Mouse (Mus musculus) lung, postnatal 10 days (tissue): Measurements from ENCODE around the gene Htra1.
A peak's percentile ranks its signal among the peaks of the same experiment; 100 is the strongest.

Experiments used
- DNase-seq: peaks from one replicate; pipeline ENCODE4 v3.0.0; 2021

The Htra1 gene

DNA sequence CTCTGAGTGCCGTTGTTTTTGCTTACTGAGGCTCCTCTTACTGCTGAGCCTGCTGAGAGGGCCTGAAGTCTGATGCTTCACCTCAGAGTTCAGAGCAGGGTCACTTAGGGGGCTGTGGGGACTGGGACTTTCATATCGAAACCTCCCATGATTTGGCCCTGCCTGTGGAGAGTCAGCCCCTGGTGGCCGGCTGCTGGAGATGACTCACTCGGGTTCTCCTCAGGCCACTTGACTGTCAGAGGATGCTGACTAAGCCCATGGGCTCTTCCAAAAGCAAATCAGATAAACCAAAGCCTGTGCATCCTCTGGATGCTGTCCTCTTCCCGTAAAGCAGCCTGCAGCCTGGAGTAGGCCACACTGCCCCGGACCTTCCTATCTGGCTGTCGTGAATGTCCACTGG is 32.6 kb downstream of the Htra1 start:
- DNase-seq, result peak; percentile 63

DNA sequence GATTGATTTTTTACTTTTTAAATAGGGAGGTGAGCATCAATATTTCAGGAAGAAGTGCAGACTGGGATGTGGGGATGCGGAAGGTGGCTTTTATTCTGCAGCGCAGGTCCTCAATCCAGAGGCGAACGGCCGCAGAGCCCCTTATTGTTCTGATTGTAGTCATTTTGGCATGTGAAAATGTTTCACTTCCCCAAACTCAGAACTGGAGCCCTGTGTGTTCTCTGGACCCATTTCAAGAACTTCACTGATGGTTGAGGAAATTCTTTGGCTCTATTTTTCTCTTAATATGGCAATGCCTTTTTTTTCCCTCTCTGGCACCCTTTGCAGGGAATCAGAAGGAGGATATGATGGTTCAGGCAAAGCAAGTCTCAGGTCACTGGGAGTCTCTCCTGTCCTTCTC is 33.2 kb downstream of the Htra1 start:
- DNase-seq, result no peak

DNA sequence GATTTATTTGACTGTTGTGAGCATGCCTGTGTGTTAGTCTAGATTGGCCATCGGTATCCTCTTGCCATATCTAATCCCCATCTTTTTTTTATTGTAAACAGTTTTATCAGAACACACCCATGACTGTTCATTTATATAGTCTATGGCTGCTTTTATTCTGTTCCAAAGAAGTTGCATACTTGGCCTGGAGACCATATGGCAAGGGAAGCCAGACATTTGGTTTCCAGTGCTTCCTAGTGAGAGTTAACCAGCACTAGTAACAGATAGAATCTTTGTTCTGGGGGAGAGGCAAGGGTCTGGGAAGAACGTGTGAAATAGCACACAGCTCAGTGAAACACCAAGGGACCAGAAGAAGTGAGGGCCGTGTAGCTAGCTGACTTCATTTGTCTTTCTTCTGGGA is 33.6 kb downstream of the Htra1 start:
- no peak for DNase-seq

DNA sequence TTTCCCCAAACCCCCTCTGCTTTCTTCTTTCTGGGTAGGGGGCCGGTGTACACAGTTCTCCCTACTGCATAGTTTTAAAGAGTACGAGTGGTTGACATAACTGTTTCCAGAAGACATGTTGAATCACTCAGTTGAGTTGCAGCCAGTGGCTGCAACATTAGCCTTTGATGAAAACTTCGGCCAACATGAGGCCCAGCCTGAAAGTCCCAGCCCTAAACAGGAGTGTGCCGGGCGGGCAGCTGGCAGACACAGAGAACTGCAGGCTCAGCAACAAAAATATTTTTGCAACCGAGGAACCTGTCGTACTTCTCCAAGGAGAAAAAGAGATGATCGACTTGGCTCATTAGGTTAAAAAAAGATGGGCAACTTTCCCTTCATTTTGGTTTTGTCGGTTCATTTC is 36.9 kb downstream of the Htra1 start:
- peak; percentile 32 for DNase-seq

DNA sequence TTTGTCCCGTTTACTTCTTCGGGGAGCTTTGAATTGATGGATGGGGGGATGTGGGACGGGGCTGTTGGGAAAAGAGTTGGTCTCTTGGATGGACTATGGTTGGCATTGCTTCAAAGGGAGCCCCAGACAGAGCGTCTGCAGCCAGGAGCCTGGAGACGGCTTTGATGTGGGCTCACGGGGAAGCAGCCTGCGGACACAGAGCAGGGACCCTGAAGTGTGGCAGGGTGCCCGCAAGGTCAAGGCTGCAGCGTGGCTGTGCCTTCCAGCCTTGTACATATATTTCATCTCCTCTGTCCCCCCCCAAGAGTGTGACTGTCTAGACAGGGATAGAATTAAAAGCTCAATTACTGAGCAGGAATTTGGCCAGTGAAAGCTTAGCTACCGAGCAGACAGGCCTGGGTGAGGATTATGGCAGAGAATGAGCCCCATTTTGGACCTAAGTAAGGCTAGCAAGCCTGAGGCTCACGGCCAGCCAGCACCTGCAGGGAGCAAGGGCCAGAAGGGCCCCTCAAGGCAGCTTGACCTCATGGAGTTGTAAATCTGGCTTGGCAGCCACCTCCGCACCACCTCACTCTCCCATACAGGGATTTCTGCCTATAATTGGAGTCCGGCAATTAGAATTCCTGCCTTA is 40.5 kb downstream of the Htra1 start:
- peak; percentile 48 for DNase-seq

DNA sequence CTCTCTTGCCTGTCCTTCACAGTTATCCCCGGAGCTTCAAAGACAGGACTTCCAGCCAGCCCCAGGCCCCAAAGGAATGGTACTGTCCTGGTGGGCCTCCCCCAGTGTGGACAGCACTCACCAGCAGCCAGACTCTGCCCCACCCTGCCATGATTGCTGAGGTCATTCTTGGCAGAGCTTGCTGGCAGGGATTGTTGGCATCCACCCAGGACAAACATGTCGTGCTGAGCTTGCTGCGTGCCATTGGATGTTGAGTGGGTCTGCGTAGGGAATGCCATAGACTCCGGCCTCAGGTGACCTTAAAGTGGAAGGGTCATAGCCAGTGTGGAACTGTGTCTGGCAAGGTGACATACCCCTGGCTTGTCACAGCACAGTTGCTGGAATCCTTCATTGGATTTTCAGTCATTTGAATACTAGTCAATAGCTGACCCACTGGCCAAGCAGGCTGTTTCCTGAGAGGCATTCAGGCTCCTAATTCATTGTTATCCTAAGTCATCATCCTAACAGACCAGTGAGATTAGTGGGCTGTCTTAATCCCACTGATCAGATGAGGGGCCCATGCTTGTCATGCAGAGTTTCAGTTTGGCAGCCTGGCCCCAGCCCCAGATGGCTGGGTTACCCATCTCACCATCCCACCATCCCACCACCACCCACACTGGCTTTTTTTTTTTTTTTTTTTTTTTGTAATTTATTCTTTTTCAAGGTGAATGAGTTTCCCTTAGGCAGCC is 42.0 kb downstream of the Htra1 start:
- peak; percentile 97 for DNase-seq

DNA sequence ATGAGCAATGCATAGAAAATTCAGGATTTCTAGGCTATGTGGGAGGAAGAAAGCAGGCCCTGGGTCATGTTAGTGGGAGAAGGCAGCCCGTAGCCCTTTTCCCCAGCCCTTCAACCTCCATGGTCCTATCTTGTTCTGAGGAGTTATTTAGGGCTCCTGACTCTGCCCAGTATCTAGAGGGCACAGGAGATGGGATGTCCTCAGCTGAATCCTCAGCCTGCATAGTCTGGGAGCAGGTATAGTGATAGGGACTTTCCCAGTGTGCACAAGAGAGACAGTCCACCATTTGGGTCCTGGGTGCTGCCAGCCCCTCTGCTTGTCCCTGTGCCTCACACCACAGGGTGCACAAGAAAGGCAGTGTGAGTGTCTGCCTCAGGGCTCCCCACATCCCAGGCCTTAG is 42.6 kb downstream of the Htra1 start:
- DNase-seq, result no peak

DNA sequence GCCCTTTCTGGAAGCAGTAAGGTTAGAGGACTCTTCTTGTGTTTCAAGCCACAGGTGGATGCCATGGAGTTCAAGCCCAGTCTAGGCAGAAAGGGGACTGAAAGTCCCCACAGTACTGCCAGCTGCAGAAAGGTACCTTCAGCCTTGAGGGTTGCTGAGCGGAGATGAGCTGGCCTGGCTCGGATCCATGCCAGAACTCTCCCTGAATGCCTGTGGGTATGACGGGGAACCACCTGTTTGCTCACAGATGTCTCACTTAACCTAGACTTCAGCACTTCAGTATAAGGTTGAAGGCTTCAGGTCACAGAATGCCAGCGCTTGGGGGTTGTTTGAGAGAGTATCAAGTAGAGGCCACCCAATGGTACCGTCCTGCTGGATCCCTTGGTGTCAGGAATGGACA is 44.2 kb downstream of the Htra1 start:
- DNase-seq, result no peak

DNA sequence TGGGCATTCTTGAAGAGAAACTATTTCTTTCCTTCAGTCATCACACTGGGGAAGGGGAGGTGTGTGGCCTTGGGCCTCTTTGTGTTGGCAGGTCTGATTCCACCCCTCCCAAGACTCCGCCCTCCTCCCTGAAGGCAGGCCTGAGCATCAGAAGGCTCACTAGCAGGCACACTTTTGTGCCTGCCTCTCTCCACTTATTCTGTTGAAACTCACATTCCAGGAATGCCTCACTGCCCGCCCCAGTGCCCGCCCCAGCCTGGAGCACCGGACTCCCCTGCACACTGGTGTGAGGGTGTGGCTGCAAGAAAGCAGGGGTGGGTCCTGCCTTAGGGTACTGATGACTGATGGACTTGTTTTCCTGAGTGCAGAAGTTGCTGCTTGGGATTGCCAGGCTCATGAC is 46.5 kb downstream of the Htra1 start:
- peak; percentile 82 for DNase-seq

DNA sequence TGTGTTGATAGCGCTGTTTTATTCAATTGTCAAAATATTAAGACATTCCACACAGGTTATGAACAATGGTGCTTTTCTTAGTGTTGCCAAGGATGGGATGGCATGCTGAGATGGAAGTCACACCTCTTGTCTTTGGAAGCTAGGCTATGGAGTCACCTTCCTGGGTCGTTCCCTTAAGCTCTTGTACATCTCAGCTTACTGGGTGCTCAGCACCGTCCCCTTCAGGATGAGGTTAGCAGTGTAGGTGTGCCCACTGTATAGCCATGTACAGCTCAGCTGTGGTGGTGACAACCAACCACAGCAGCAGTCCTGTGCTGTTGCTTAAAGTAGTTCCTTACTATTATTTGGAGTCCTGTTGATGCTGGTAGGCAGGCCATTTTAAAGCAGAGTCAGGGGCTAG is 47.0 kb downstream of the Htra1 start:
- DNase-seq, result no peak

DNA sequence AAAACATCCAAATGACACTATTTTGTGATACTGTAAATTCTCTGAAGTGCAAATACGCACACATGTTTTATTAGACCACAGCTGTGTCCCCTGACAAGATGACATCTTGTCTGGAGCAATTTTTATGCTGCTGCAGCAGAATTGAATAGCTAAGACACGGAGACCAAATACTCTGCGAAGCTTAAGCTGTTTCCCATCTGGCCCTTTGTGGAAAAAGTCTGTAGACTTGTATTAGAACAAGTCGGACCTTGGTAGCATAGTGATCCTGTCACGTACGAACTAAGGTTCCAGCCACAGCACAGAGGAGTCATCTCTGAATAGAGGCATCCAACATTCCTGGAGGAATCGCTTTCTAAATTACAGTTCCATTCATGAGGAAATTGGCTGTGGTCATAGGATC is 48.4 kb downstream of the Htra1 start:
- DNase-seq, result no peak

DNA sequence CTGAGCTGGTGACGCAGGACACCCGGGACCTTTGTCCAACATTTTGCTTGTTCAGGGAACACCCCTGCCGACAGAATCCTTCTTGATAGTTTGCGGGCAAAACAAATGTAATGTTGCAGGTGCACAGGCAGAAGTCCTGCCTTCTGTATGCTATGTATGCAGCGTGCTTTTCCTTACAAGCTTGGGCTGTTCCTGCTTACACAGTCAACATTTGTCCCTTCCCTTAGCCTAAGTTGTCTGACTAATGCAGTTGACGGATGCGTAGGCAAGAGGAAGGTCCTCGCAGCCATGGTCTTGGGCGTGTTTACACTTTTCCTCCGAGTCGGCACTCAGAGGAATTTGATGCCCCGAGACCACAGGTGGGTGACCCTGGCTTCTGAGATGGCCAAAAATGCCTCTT is 49.3 kb downstream of the Htra1 start:
- DNase-seq, result no peak

DNA sequence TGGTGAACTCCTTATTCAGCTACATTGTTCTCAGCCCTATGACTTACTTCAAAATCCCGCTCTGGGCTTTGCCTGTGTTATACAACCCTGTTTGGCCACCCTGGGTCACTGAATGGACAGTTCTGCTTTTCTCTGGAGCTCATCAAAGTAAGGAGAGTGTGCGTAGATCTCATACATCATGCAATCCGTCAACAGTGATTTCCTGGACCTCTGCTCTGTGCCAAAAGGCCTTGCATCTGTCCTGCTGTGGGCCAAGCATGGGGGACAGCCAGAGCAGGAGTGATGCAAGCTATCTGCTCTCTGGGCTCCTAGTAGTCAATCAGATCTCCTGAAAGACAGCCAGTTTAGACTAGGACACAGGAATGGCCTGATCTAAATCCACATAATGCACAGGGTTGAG is 49.8 kb downstream of the Htra1 start:
- DNase-seq, result no peak

DNA sequence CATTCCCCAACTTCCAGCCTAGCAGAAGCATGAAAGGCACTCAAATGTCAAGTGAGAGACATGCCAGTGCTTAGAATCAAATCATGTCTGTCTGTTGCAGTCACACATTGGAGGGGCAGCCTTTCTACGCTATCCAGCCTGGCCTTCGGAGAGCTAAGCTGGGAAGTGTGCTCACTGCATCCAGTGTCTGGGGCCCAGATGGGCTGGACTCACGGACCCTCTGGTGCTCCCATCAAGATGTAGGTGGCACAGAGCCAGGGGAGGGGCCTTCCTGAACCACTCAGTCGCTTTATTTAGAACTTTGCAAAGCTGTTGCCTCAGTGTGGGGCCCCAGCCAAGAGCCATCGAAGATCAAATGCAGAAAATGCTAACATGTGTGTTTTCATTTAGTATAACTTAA is 52.2 kb downstream of the Htra1 start:
- peak; percentile 31 for DNase-seq

DNA sequence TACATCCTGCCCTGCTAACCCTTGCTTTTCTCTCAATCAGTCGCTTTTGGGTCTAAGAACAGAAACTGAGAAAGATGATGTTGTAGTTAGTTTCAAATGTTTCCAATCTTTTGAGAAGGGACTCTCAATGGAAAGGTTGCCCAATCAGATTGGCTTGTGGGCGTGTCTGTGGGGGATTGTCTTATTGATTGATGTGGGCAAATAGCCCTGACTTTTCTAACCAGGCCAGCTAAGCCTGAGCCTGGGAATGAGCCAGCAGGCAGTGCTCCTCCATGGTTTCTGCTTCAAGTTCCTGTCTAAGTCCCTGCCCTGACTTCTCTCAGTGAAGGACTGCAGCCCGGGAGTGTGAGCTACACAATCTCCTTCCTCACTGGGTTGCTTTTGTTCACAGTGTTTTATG is 53.5 kb downstream of the Htra1 start:
- DNase-seq, result no peak

DNA sequence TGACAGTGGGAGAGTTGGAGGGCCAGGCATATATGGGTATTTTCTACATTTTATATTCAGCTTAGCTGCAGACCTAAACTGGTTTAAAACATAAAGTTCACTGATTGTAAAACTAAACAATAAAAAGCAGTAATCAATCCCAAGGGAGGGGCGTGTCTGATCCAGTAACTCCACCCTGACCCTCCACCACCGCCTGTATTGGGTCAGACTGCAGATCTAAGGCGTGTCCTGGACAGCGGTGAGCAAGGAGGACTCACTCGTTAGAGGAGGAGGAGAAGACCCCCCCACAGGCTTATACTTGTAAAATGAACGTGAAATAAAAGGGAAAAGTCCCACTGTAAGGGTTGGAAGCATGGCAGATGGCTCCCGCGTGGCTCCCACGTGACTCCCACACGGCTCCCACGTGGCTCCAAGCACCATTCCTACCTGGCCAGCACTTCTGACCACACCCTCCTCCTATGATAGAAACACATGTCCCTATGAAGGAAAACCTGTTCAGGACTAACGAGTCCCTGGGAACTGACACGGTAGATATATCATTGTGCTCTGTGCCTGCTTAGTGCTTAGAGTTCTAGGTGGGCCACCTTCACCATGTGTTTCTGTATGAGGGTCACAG is 55.4 kb downstream of the Htra1 start:
- no peak for DNase-seq

DNA sequence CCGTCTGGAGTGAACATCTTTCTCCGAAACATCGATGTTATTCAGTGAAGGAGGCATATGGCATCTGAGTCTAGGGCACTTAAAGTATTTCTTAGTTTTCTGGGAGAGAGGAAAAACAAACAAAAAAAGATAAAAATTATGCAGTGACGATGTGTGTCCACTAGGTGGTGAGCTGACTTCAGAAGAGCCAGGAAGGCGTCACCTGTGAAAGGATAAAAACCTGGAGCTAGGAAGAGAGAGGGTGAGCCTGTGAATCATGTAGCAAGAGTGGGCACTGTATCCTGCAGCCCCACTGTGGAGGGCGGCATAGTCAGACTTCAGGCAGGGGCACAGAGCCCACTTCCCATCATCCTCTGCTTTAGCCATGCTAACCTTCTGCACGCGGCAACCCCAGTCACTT is 58.0 kb downstream of the Htra1 start:
- peak; percentile 45 for DNase-seq

DNA sequence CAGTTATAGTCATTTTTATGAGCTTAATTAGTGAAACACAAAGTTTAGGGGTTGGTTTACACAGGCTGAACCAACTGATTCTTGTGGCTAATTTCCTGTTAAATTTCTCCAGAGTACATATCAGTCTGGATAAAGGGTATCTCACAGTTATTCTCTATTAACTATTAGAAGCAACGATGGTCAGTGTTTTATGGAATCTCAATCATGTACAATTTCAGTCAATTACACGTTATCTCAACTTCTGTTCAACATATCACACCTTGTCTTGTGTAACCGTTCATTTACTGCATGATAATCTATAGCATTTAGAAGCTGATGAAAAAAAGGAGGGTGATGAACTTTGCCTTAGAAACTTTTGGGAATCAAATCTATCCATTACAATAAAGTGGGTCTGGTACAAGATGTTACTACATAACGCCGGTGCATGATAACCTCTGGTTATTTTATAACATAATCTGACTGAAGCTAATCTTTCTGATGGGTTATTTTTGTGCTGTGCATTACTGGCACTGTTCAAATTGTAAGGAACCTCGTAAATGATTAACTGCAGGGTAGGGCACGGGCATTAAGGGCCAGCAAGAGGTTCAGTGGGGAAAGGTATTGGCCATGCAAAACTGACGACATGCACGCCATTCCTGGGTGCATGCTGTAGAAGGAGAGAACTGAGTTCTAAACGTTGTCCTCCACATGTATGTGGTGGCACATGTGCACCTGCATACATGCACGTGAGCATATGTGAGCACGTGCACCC is 66.2 kb downstream of the Htra1 start:
- DNase-seq, result no peak

DNA sequence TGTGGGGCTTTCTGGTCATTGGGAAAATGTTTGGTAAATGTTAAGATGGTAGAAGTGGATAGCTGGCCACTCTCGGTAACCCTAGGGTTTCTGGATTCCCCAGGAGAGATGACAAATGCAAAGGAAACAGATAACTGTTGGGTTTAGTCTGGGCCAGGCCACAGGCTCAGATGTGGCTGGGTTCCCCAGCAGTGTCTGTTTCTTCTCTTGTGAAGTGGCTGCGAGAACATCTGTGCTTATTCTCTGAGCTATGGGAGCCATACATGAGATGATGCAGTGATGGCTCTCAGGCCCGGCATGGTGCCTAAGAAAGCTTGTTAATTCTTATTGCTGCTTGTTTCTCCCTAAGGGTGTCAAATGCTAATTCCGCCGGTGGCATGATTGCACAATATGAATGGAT is 68.2 kb downstream of the Htra1 start:
- no peak for DNase-seq

DNA sequence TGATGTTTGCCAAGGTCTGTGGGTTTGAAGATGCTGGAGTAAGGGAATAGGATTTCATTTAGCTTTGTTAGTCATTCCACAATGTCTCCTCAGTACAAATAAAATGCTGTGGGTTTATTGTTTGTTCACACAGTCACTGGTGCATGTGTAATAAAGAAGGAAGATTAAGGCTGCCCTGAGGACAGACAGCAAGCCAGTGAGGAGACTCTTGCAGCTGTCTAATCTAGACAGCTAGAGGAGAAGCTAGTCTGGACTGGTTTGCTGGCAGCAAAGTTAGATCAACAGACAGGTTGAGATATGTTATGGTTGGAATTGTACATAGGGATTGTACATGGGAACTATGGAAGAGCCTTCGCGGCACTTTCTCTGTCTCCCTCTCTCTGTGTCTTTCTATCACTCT is 71.3 kb downstream of the Htra1 start:
- no peak for DNase-seq

DNA sequence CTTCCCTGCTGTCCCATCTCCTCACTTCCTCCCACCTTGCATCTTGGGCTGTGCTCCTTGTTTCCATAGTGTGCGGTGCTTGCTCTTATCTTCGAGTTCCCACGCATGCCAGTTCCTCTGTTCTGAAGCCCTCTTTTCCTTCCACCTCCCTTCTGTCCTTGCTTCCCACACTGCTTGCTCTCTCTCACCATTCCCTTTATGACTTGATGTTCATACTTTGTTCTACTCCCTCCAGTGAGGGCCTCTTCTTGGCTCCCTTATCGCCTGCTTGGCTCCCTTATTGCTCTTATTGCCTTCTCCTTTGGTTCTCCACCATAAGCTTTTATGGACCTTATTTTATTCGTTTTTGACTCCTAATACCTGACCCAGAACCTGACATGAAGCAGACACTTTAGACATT is 73.3 kb downstream of the Htra1 start:
- no peak for DNase-seq

DNA sequence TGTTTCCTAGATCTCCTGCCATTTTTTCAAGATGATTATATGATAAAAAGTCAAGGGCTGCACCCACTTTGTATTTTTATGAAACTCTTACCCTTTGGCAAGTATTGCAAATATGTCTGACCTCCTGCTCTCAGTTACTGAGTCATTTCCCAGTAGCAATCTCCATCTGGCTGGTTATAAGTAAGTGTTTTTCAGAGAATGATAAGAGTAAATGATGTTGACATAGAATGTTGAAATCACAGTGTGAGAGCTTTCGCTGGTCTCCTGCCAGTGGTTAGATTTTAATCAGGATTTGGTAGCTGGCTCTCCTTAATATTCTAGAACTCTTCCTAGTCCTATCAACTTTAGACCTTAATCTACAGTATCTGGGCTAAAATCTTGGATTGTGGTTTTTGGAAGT is 76.0 kb downstream of the Htra1 start:
- peak; percentile 41 for DNase-seq

DNA sequence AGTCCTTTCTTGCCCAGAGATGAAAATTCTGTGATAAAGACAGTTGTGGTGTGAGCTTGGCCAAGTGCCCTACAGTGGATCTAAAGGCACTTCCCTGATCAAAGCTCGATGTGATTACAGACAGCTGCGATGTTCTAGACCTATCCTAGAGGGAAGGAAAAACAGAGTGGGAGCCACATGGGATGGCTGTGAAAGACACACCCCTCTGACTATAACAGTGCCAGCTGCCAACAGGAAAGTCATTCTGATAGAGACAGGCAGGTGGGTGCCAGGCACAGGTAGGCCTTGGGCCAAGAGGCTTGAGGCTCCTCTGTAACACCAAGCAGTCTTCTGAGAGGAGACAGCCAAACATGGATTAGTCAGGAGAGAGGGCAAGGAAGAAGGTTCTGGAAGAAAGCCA is 83.3 kb downstream of the Htra1 start:
- DNase-seq, result no peak

DNA sequence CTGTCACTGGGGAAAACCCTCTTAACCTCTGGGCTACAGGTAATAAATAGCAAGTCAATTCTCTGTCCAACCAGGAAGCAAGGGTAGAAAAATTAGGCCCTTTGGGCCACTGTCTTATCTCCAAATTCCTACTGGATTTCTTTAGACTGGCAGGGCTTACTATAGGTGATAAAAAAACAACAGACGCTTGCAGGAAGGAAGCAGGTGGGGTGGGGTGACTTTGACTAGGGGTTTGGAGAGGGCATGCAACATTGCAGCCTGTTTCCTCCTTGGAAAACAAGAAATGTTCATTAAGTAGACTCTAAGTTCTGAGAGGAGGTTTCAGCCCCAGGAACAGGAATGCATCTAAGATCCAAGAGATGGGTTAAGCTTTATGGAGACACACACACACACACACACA is 88.9 kb downstream of the Htra1 start:
- DNase-seq, result no peak
